Mouse (Mus musculus) cerebellum, adult 2 months (tissue): ENCODE measurements around the gene Rnaseh2c. TPM values are rescaled to one million over a fixed set of nuclear protein-coding genes. Genes with fewer than 3 reads are reported as not detected.
A peak's percentile ranks its signal among the peaks of the same experiment; 100 is the strongest.

ENCODE experiments used
- DNase-seq, 2 experiments: peaks; one replicate each; pipeline ENCODE4 v3.0.0; 2021
- H3K27ac ChIP-seq: fragments of 200-500 bp; 2 replicates; pipeline ENCODE4 v1.5.1; 2012; ENCODE audit warnings: low read length, control low read depth, inconsistent platforms; ENCODE audit not compliant: insufficient read depth
- H3K27me3 ChIP-seq: fragments of 200-500 bp; 2 replicates; pipeline ENCODE4 v1.6.1; 2012; ENCODE audit warnings: inconsistent platforms, mild to moderate bottlenecking, low read length, moderate library complexity; ENCODE audit not compliant: control insufficient read depth, insufficient read depth
- H3K4me1 ChIP-seq: fragments of 200-500 bp; 2 replicates; pipeline ENCODE4 v1.6.1; 2011; ENCODE audit warnings: low read length; ENCODE audit not compliant: control insufficient read depth, insufficient read depth
- H3K4me3 ChIP-seq: fragments of 200-500 bp; replicated peaks from 2 replicates; pipeline ENCODE3; 2011; ENCODE audit warnings: mild to moderate bottlenecking, low read depth, low read length, control low read depth; ENCODE audit not compliant: insufficient read depth
- CTCF ChIP-seq: fragments of 200-500 bp; IDR thresholded peaks from 2 replicates; pipeline ENCODE4 v1.5.1; 2011; ENCODE audit warnings: low read depth, mild to moderate bottlenecking, control low read depth, low read length, moderate library complexity, borderline replicate concordance; ENCODE audit not compliant: insufficient read depth
- POLR2A ChIP-seq: fragments of 200-500 bp; IDR thresholded peaks from 2 replicates; pipeline ENCODE4 v1.6.1; 2011; ENCODE audit warnings: low read length, control low read depth, borderline replicate concordance; ENCODE audit not compliant: insufficient read depth
- WGBS: fragments of 180-500 bp; shearing (Covaris S2); methylation state at CpG from one replicate; pipeline ENCODE4 v1.1.7; 2018; 5-methylcytosine and 5-hydroxymethylcytosine counted together
- polyA plus RNA-seq: library from polyadenylated mRNA; depleted of rRNA; stranded (reverse); fragments of >200 nt; gene quantifications from 2 replicates; pipeline ENCODE4 v1.2.3, GENCODE M21; 2012

Gene Rnaseh2c
- polyA plus RNA-seq, 1 experiment: 83.5 TPM

GRCm38 (mm10) chr19:5621884-5622283, 20.2 kb downstream of the Rnaseh2c start:
- no peak for DNase-seq
- Histone ChIP-seq H3K27ac (no peak overlapping the region), H3K4me3 (no peak overlapping the region), H3K27me3 (no peaks in the 10 kb centered on the region), H3K4me1 (no peaks in the 10 kb centered on the region)
- no peak for TF ChIP-seq POLR2A
- 71% methylated on average over 5 of the region's 5 CpGs for WGBS

GRCm38 (mm10) chr19:5625311-5625710, 23.6 kb downstream of the Rnaseh2c start:
- no peak overlapping the region for H3K4me3 ChIP-seq
- no peak for TF ChIP-seq CTCF
- TF ChIP-seq POLR2A: no peak
- no peak overlapping the region for H3K27ac ChIP-seq
- H3K4me1 ChIP-seq: no peaks in the 10 kb centered on the region
- no peaks in the 10 kb centered on the region for H3K27me3 ChIP-seq
- no peak for DNase-seq
- WGBS: 84% methylated on average over 8 of the region's 8 CpGs

- TF ChIP-seq CTCF (no peak), POLR2A (no peak)
- Histone ChIP-seq H3K4me3 (no peak overlapping the region), H3K4me1 (no peaks in the 10 kb centered on the region), H3K27ac (no peak overlapping the region), H3K27me3 (no peaks in the 10 kb centered on the region)
- DNase-seq: no peak
These were observed 28.2 kb downstream of the Rnaseh2c start for GRCm38 (mm10) chr19:5629907-5630306.

- H3K4me1 ChIP-seq: peaks cover 6% of the 10 kb centered on the region
- H3K27me3 ChIP-seq: no peaks in the 10 kb centered on the region
- no peak for TF ChIP-seq CTCF
- no peak for DNase-seq
- 82% methylated on average over 9 of the region's 9 CpGs for WGBS
- no peak overlapping the region for H3K27ac ChIP-seq
- no peak overlapping the region for H3K4me3 ChIP-seq
These were observed 30.4 kb downstream of the Rnaseh2c start for GRCm38 (mm10) chr19:5632120-5632519.

- H3K27ac ChIP-seq: peak overlapping the region; percentile 98; the same call in 1 of the 2 replicates
- TF ChIP-seq POLR2A (no peak), CTCF (no peak)
- WGBS: 78% methylated on average over 7 of the region's 7 CpGs
- DNase-seq: no peak
- no peak overlapping the region for H3K4me3 ChIP-seq
- H3K27me3 ChIP-seq: no peaks in the 10 kb centered on the region
- peaks cover 18% of the 10 kb centered on the region for H3K4me1 ChIP-seq
These were observed 34.4 kb downstream of the Rnaseh2c start for GRCm38 (mm10) chr19:5636036-5636570.

GRCm38 (mm10) chr19:5636571-5637041, 34.9 kb downstream of the Rnaseh2c start:
- WGBS: 25% methylated on average over 12 of the region's 12 CpGs

GRCm38 (mm10) chr19:5637069-5638047, 35.7 kb downstream of the Rnaseh2c start, which contains the start of gene Rela:
Rela (plus strand) TSS chr19:5637483.
- WGBS: under 1% methylated on average over 105 of the region's 109 CpGs
- peak within 1 kb of the TSS; percentile 81 for H3K4me3 ChIP-seq

More at GRCm38 (mm10) chr19:5636571-5637041, 34.9 kb downstream of the Rnaseh2c start:
- Histone ChIP-seq H3K27me3 (no peaks in the 10 kb centered on the region), H3K27ac (peak overlapping the region; percentile 98), H3K4me3 (peak overlapping the region; percentile 81), H3K4me1 (peaks cover 18% of the 10 kb centered on the region)
- DNase-seq: no peak
- TF ChIP-seq CTCF (no peak), POLR2A (no peak)

More at GRCm38 (mm10) chr19:5637069-5638047, 35.7 kb downstream of the Rnaseh2c start, which contains the start of gene Rela:
- Histone ChIP-seq H3K27me3 (no peaks in the 10 kb centered on the region), H3K4me1 (peaks cover 18% of the 10 kb centered on the region), H3K27ac (peak within 1 kb of the TSS; percentile 98)
- DNase-seq: peak; percentile 96 to 97
- peak; percentile 80 for TF ChIP-seq POLR2A
- TF ChIP-seq CTCF: no peak
